Mouse (Mus musculus) cerebellum, postnatal 36 days (tissue): Measurements from ENCODE around the gene Depp1.

Source experiments
- DNase-seq, 2 experiments: peaks; one replicate each; pipeline ENCODE4 v3.0.0; 2021 to 2022; ENCODE audit warnings: mixed read lengths in 2 of 2

The Depp1 gene

DNA sequence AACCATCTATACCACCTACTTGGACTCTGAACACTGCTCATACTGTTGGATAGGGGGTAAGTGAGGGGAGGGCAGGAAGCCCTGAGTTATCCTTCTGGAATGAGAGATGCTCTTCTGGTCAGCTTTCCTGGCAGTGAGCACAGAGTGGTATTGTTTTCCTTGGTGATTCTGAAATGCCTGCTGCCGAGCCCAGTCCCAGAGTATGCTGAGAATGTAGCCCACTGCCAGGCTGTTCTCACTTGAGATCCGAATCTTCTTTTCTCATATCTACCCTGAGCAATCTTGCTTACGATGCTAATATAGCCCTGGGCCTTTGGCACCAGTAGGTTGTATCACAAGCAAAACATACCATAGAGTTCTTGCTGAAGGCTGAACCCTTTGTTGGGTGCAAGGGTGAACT, 43.9 kb downstream of the Depp1 start:
- DNase-seq: no peak

DNA sequence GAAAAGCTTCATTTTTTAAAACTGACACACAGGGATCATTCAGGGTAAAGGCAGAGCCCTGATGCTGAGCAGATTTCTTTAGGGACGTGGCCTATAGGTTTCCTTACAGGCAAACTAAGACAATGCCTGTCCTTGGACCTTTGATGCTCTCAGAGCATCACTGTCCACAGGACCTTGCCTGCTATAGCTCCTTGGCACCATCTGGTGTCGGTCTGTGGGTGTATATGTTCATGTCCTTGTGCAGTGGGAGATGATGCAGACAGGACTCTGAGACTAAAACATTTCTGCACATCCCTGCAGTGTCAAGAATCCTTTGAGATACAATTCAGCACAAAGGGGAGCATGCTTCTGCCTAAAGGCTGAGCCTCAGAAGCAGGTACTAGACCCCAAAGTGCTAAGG, 47.0 kb downstream of the Depp1 start:
- no peak for DNase-seq

DNA sequence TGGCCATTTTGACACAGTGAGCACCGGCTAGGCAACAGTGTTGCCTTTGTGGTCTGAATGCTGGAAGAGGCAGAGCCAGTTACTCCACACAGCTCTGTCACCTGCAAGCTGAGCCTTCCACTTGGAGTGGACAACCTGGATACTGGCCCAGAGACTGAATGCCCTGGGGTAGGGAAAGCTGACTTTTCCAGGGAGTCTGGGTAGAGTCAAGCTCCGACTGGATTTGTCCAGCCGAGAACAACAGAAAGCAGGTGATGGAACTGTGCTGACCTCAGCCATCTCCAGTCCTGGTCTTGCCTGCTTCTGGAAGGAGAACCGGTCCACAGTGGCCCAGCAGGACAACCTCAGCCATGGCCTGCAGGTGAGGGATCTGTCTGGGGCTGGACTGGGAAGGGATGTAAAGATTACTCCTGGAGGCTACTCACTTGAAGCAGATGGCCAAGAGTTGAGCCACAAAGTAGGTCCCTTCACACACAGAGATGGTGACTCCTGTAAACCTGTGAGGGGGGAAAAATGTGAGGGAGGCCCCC, 47.6 kb downstream of the Depp1 start:
- no peak for DNase-seq

DNA sequence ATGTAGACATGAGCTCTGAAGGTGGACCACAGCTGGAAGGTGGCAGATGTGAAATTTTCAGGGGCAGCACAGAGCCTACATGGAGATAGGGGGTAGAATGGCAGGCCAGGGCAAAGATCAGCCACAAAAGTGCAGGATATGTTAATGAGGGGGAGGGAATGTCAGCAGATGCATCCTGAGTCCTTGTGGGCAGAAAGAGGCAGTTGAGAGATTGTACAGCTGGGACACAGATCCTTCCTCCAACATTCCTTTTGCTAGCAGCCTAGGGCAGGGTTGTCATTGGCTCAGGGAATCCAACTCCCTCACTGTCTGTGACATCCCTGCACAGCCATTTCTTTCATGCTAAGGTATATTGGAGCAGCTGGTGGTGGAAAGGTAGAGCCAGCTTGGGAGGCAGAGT, 50.4 kb downstream of the Depp1 start:
- DNase-seq: no peak
